ENCODE assay signal across 8 mouse cellular contexts in the genomic region with DNA sequence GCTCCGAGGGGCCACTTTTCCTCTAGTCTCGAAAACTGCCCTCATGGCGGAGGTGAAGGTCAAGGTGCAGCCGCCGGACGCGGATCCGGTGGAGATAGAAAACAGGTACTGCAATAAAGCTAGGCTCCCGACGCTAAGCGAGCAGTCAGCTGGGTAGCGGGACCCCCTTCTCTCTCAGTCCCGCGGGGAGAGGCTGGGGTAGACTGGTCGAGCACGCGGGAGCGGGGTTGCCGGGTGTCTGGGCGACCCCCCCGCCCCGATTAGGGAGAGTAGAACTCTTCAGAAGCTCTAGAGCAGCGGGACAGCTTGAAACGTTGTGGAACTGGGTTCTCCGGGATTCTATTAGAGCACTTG. TPM values are rescaled to one million over a fixed set of nuclear protein-coding genes. Genes with fewer than 3 reads are reported as not detected.
DNase-seq lines count a peak whose midpoint lies in the region; ATAC-seq and TF ChIP-seq lines count a peak whose summit lies in the region.

No protein-coding gene starts in this region.

- peaks cover 14% of the 10 kb centered on the region for H3K79me2 ChIP-seq in MEL (ENCODE audit: control insufficient read depth, insufficient read depth, low read length, poor library complexity)

- no peaks in the 10 kb centered on the region for H3K9me3 ChIP-seq in heart, embryonic 14.5 days (ENCODE audit: control insufficient read depth, low read length)
- no peaks in the 10 kb centered on the region for H3K9me3 ChIP-seq in MEL (replicated peaks; ENCODE audit: insufficient read depth, low read length)
- H3K9me3 ChIP-seq in hindbrain, embryonic 11.5 days (ENCODE audit: control insufficient read depth, low read length), result no peaks in the 10 kb centered on the region

- no peak for TF ChIP-seq CTCF in MEL (IDR thresholded peaks at IDR 0.05 in 2 of 3, conservative IDR thresholded peaks at IDR 0.05 in 1 of 3; ENCODE audit: control insufficient read depth in 1 of 3, insufficient read depth in 1 of 3, low read depth in 2 of 3, low read length in 3 of 3, poor library complexity in 1 of 3, severe bottlenecking in 1 of 3)

- no peak for TF ChIP-seq EP300 in MEL (IDR thresholded peaks at IDR 0.05; ENCODE audit: low read depth in 1 of 2, low read length in 2 of 2)

- peak overlapping the region; percentile 94 for H3K9ac ChIP-seq in heart, embryonic 14.5 days (ENCODE audit: low read length)
- H3K9ac ChIP-seq in MEL (ENCODE audit: control insufficient read depth, low read depth, low read length, poor library complexity, severe bottlenecking), result peak overlapping the region; percentile 82
- peak overlapping the region; percentile 83 for H3K9ac ChIP-seq in hindbrain, embryonic 11.5 days (ENCODE audit: low read depth, low read length)

- DNase-seq in heart, postnatal 36 days, result no peak
- DNase-seq in MEL (ENCODE audit: low read depth, low spot score), result no peak
- no peak for DNase-seq in hindbrain, embryonic 11.5 days (ENCODE audit: low spot score)
- DNase-seq in cerebellum, adult 11-12 months, result no peak
- no peak for DNase-seq in gastrocnemius, postnatal 25 days
- DNase-seq in retina, postnatal 1 day, result no peak

- no peak for TF ChIP-seq POLR2A in MEL (IDR thresholded peaks at IDR 0.05; ENCODE audit: control insufficient read depth in 1 of 2, insufficient read depth in 1 of 2, low read depth in 1 of 2, low read length in 2 of 2, poor library complexity in 1 of 2)

- under 1% methylated on average over 24 of the region's 25 CpGs for WGBS in heart, embryonic 14.5 days
- whole genome bisulfite sequencing in hindbrain, embryonic 11.5 days, result 0% methylated on average over 24 of the region's 25 CpGs

- TF ChIP-seq RAD21 in MEL (IDR thresholded peaks at IDR 0.05; ENCODE audit: low read depth, low read length), result no peak

- peaks cover 14% of the 10 kb centered on the region; the same call in 1 of the 2 replicates for H3K27me3 ChIP-seq in heart, embryonic 14.5 days (ENCODE audit: control insufficient read depth, insufficient read depth, low read length)
- peaks cover 0 to 3% of the 10 kb centered on the region in 2 experiments; a peak in 2 of 4 replicates for H3K27me3 ChIP-seq in MEL (ENCODE audit: control insufficient read depth in 1 of 2, insufficient read depth in 2 of 2, low read length in 2 of 2)
- no peaks in the 10 kb centered on the region for H3K27me3 ChIP-seq in hindbrain, embryonic 11.5 days (ENCODE audit: control insufficient read depth, insufficient read depth, low read length)

- H3K4me2 ChIP-seq in heart, embryonic 14.5 days (ENCODE audit: low read length), result peak overlapping the region; percentile 92
- H3K4me2 ChIP-seq in hindbrain, embryonic 11.5 days (replicated peaks; ENCODE audit: low read depth, low read length), result peak overlapping the region; percentile 75

- peak; percentile 24; the same call in 1 of the 2 replicates for ATAC-seq in heart, embryonic 14.5 days (ENCODE audit: insufficient number of reproducible peaks, insufficient read depth, low FRiP score, low read depth)
- peak; percentile 63 for ATAC-seq in hindbrain, embryonic 11.5 days (ENCODE audit: low FRiP score)
- peak; percentile 42 for ATAC-seq in megakaryocyte-erythroid progenitor cell, adult 5-6 weeks (replicated peaks; ENCODE audit: low FRiP score, low TSS enrichment, poor library complexity, severe bottlenecking)

- peak overlapping the region; percentile 60 to 97 for H3K4me3 ChIP-seq in heart, embryonic 14.5 days (ENCODE audit: control insufficient read depth in 1 of 2, insufficient read depth in 1 of 2, low read depth in 1 of 2, low read length in 2 of 2)
- H3K4me3 ChIP-seq in MEL (ENCODE audit: control insufficient read depth in 1 of 2, insufficient read depth in 1 of 2, low read depth in 2 of 2, low read length in 2 of 2), result peak overlapping the region; percentile 85 to 86
- peak overlapping the region; percentile 95 for H3K4me3 ChIP-seq in hindbrain, embryonic 11.5 days (ENCODE audit: low read depth, low read length)

- peak overlapping the region; percentile 3 to 91; a peak in 3 of 4 replicates for H3K27ac ChIP-seq in heart, embryonic 14.5 days (replicated peaks in 1 of 2; ENCODE audit: control insufficient read depth in 1 of 2, insufficient read depth in 1 of 2, low read depth in 2 of 2, low read length in 2 of 2)
- peak overlapping the region; percentile 30; the same call in 1 of the 2 replicates for H3K27ac ChIP-seq in MEL (ENCODE audit: control insufficient read depth, low read depth, low read length)
- peak overlapping the region; percentile 91 for H3K27ac ChIP-seq in hindbrain, embryonic 11.5 days (ENCODE audit: low read depth, low read length)

- H3K36me3 ChIP-seq in heart, embryonic 14.5 days (ENCODE audit: control insufficient read depth, insufficient read depth, low read length), result peaks cover 25% of the 10 kb centered on the region
- H3K36me3 ChIP-seq in MEL (ENCODE audit: control insufficient read depth in 1 of 2, insufficient read depth in 2 of 2, low read length in 2 of 2), result peaks cover 14 to 21% of the 10 kb centered on the region in 2 experiments
- 0 out of 2 replicates have a peak, but pooled peaks cover 2% of the 10 kb centered on the region for H3K36me3 ChIP-seq in hindbrain, embryonic 11.5 days (ENCODE audit: control insufficient read depth, insufficient read depth, low read length)

- intact Hi-C loops in heart, postnatal 36 days (cut with DNase I), result loop anchor here (2.0 to 5.0 kb wide), 3 partner anchors 23 to 65 kb away; a partner anchor contains a TSS

- peaks cover 0 to 12% of the 10 kb centered on the region in 2 experiments; a peak in 2 of 4 replicates for H3K4me1 ChIP-seq in heart, embryonic 14.5 days (ENCODE audit: control insufficient read depth in 2 of 2, insufficient read depth in 2 of 2, low read length in 2 of 2)
- H3K4me1 ChIP-seq in MEL (ENCODE audit: control insufficient read depth in 1 of 2, insufficient read depth in 2 of 2, low read length in 2 of 2), result peaks cover 9 to 11% of the 10 kb centered on the region in 2 experiments
- H3K4me1 ChIP-seq in hindbrain, embryonic 11.5 days (replicated peaks; ENCODE audit: control insufficient read depth, insufficient read depth, low read length), result no peaks in the 10 kb centered on the region

TF ChIP-seq in MEL, 35 proteins besides CTCF, POLR2A, EP300 and RAD21 (continues in another document):
- no peak for TF ChIP-seq E2F4 (IDR thresholded peaks at IDR 0.05; ENCODE audit: borderline replicate concordance, low read depth, low read length)
- no peak for TF ChIP-seq MYB (IDR thresholded peaks at IDR 0.05; ENCODE audit: low read depth, low read length)
- TF ChIP-seq CHD2 (IDR thresholded peaks at IDR 0.05; ENCODE audit: low read length), result no peak
- TF ChIP-seq ZKSCAN1 (IDR thresholded peaks at IDR 0.05; ENCODE audit: low read depth, low read length), result no peak
- no peak for TF ChIP-seq MAZ (IDR thresholded peaks at IDR 0.05; ENCODE audit: low read depth, low read length)
- no peak for TF ChIP-seq TCF12 (IDR thresholded peaks at IDR 0.05; ENCODE audit: low read depth, low read length)
- no peak for TF ChIP-seq POLR2AphosphoS5 (IDR thresholded peaks at IDR 0.05; ENCODE audit: borderline replicate concordance, low read depth, low read length)

RNA-seq across cellular contexts. Expression of a gene that starts 0.3 kb away (rescaled TPM):
- 20.1 and 20.8 TPM in 2 replicates for polyA plus RNA-seq in heart, embryonic 14.5 days (2014; fragmentation: Nextera tagmentation; extraction: Ambion mirVana)
- total RNA-seq in heart, postnatal 36 days (2021), result 10 to 100 TPM; 11.4 to 12.0 TPM
- 23.6 and 27.3 TPM in 2 replicates for total RNA-seq in MEL (2012; rRNA removed)
- polyA plus RNA-seq in MEL (2012; ENCODE audit: insufficient read depth in 1 of 2, insufficient read length in 2 of 2, low read depth in 1 of 2, low replicate concordance in 2 of 2, missing spikeins in 1 of 2), result 10 to 100 TPM in 1 of 2 experiments, not detected in 1; 17.9 TPM
- polyA plus RNA-seq in hindbrain, embryonic 11.5 days (2014; fragmentation: Nextera tagmentation; extraction: Ambion mirVana), result 30.7 and 37.8 TPM in 2 replicates
- total RNA-seq in megakaryocyte-erythroid progenitor cell, adult 5-6 weeks (2014; fragmentation: Nextera tagmentation), result 18.4 and 24.9 TPM in 2 replicates
- 30.5 and 31.7 TPM in 2 replicates for total RNA-seq in megakaryocyte-erythroid progenitor cell, adult 5-6 weeks (2017)
- total RNA-seq in gastrocnemius, postnatal 25 days (2021), result 1 to 10 TPM; 8.8 to 9.4 TPM

RNA-seq across cellular contexts. Expression of a gene that starts 0.6 kb away (rescaled TPM):
- 1.1 and 1.7 TPM in 2 replicates for polyA plus RNA-seq in heart, embryonic 14.5 days (2014; fragmentation: Nextera tagmentation; extraction: Ambion mirVana)
- total RNA-seq in heart, postnatal 36 days (2021), result 1 to 10 TPM in 1 of 2 experiments, under 1 TPM in 1; 0.43 to 1.7 TPM
- 0.03 and 0.08 TPM in 2 replicates for total RNA-seq in MEL (2012; rRNA removed)
- under 1 TPM in 1 of 2 experiments, not detected in 1; 0.35 TPM for polyA plus RNA-seq in MEL (2012; ENCODE audit: insufficient read depth in 1 of 2, insufficient read length in 2 of 2, low read depth in 1 of 2, low replicate concordance in 2 of 2, missing spikeins in 1 of 2)
- polyA plus RNA-seq in hindbrain, embryonic 11.5 days (2014; fragmentation: Nextera tagmentation; extraction: Ambion mirVana), result 2.7 and 3.4 TPM in 2 replicates
- not detected in 2 replicates for total RNA-seq in megakaryocyte-erythroid progenitor cell, adult 5-6 weeks (2014; fragmentation: Nextera tagmentation)
- not detected in 2 replicates for total RNA-seq in megakaryocyte-erythroid progenitor cell, adult 5-6 weeks (2017)
- under 1 TPM; 0.13 to 0.49 TPM for total RNA-seq in gastrocnemius, postnatal 25 days (2021)

RNA-seq across cellular contexts. Expression of a gene that starts 22.9 kb away (rescaled TPM):
- 46.6 and 48.7 TPM in 2 replicates for polyA plus RNA-seq in heart, embryonic 14.5 days (2014; fragmentation: Nextera tagmentation; extraction: Ambion mirVana)
- total RNA-seq in heart, postnatal 36 days (2021), result 10 to 100 TPM; 13.0 to 13.3 TPM
- 0.07 and 0.08 TPM in 2 replicates for total RNA-seq in MEL (2012; rRNA removed)
- under 1 TPM in 1 of 2 experiments, not detected in 1; 0.15 TPM for polyA plus RNA-seq in MEL (2012; ENCODE audit: insufficient read depth in 1 of 2, insufficient read length in 2 of 2, low read depth in 1 of 2, low replicate concordance in 2 of 2, missing spikeins in 1 of 2)
- 67.1 and 70.3 TPM in 2 replicates for polyA plus RNA-seq in hindbrain, embryonic 11.5 days (2014; fragmentation: Nextera tagmentation; extraction: Ambion mirVana)
- total RNA-seq in megakaryocyte-erythroid progenitor cell, adult 5-6 weeks (2014; fragmentation: Nextera tagmentation), result 8.6 and 10.3 TPM in 2 replicates
- total RNA-seq in megakaryocyte-erythroid progenitor cell, adult 5-6 weeks (2017), result 6.8 and 12.3 TPM in 2 replicates
- total RNA-seq in gastrocnemius, postnatal 25 days (2021), result 1 to 10 TPM; 5.2 to 6.1 TPM

RNA-seq across cellular contexts. Expression of a gene that starts 28.2 kb away (rescaled TPM):
- polyA plus RNA-seq in heart, embryonic 14.5 days (2014; fragmentation: Nextera tagmentation; extraction: Ambion mirVana), result 39.5 and 39.8 TPM in 2 replicates
- total RNA-seq in heart, postnatal 36 days (2021), result 10 to 100 TPM; 14.4 to 18.0 TPM
- 76.8 and 89.8 TPM in 2 replicates for total RNA-seq in MEL (2012; rRNA removed)
- polyA plus RNA-seq in MEL (2012; ENCODE audit: insufficient read depth in 1 of 2, insufficient read length in 2 of 2, low read depth in 1 of 2, low replicate concordance in 2 of 2, missing spikeins in 1 of 2), result 10 to 100 TPM in 1 of 2 experiments, not detected in 1; 78.7 TPM
- polyA plus RNA-seq in hindbrain, embryonic 11.5 days (2014; fragmentation: Nextera tagmentation; extraction: Ambion mirVana), result 94.1 and 110 TPM in 2 replicates
- total RNA-seq in megakaryocyte-erythroid progenitor cell, adult 5-6 weeks (2014; fragmentation: Nextera tagmentation), result 53.0 and 54.8 TPM in 2 replicates
- total RNA-seq in megakaryocyte-erythroid progenitor cell, adult 5-6 weeks (2017), result 52.6 and 78.6 TPM in 2 replicates
- 10 to 100 TPM; 10.5 to 13.4 TPM for total RNA-seq in gastrocnemius, postnatal 25 days (2021)

Comparison
In these comparisons a context has a peak if more than half of its experiments do, and no peak if none do; other contexts are left out.
1. H3K27ac ChIP-seq: peak in every context shown above with its lines; median percentile 91 in hindbrain, embryonic 11.5 days; 47 in heart, embryonic 14.5 days; 30 in MEL.